Mouse (Mus musculus) layer of hippocampus, adult 2 months (tissue): Measurements from ENCODE around the gene Gna12. TPM values are rescaled to one million over a fixed set of nuclear protein-coding genes. Genes with fewer than 3 reads are reported as not detected.

Source experiments
- DNase-seq, 2 experiments: peaks; one replicate each; pipeline ENCODE4 v3.0.0; 2022; ENCODE audit warnings: low spot score in 2 of 2
- H3K27ac ChIP-seq: fragments of 200-600 bp; 2 replicates; pipeline ENCODE4 v1.8.1; 2022
- H3K4me3 ChIP-seq: fragments of 200-600 bp; 2 replicates; pipeline ENCODE4 v1.8.1; 2022; ENCODE audit warnings: mild to moderate bottlenecking
- CTCF ChIP-seq: fragments of 200-600 bp; conservative IDR thresholded peaks from 2 replicates; pipeline ENCODE4 v1.8.1; 2022; ENCODE audit warnings: antibody characterized with exemption, mild to moderate bottlenecking, moderate library complexity
- total RNA-seq, 2 experiments: library from RNA; stranded (reverse); gene quantifications; 2 replicates each; pipeline ENCODE4 v1.2.3; 2021

The Gna12 gene
- total RNA-seq, 2 experiments from 2014 or later: 78.3 to 80.5 TPM

- Histone ChIP-seq H3K27ac (no peak overlapping the region), H3K4me3 (no peak overlapping the region)
- DNase-seq: no peak
- no peak for TF ChIP-seq CTCF
Observed at GRCm38 (mm10) chr5:140853723-140854122, 23.5 kb upstream of the Gna12 start.

- no peak for DNase-seq
- Histone ChIP-seq H3K27ac (no peak overlapping the region), H3K4me3 (no peak overlapping the region)
- TF ChIP-seq CTCF: no peak
Observed at GRCm38 (mm10) chr5:140852435-140852996, 22.3 kb upstream of the Gna12 start.

- no peak overlapping the region for H3K4me3 ChIP-seq
- peak in 1 of 2 experiments; percentile 49 for DNase-seq
- peak; percentile 95 for TF ChIP-seq CTCF
- H3K27ac ChIP-seq: no peak overlapping the region
Observed at GRCm38 (mm10) chr5:140847300-140847729, 17.1 kb upstream of the Gna12 start.

- no peak for TF ChIP-seq CTCF
- no peak for DNase-seq
- Histone ChIP-seq H3K27ac (no peak overlapping the region), H3K4me3 (no peak overlapping the region)
Observed at GRCm38 (mm10) chr5:140841942-140842341, 11.7 kb upstream of the Gna12 start.

- TF ChIP-seq CTCF: no peak
- DNase-seq: no peak
- Histone ChIP-seq H3K27ac (no peak overlapping the region), H3K4me3 (no peak overlapping the region)
Observed at GRCm38 (mm10) chr5:140831064-140831431, 817 bp upstream of the Gna12 start.

GRCm38 (mm10) chr5:140829911-140830294 is 328 bp downstream of the Gna12 start:
- Histone ChIP-seq H3K4me3 (peak overlapping the region; percentile 90), H3K27ac (peak overlapping the region; percentile 84)
- DNase-seq: no peak
- TF ChIP-seq CTCF: no peak

- DNase-seq: no peak
- peak overlapping the region; percentile 90 for H3K4me3 ChIP-seq
- H3K27ac ChIP-seq: peak overlapping the region; percentile 84
- peak; percentile 37 for TF ChIP-seq CTCF
Observed at GRCm38 (mm10) chr5:140829081-140829910, 935 bp downstream of the Gna12 start.

- Histone ChIP-seq H3K4me3 (peak overlapping the region; percentile 90), H3K27ac (peak overlapping the region; percentile 84)
- DNase-seq: no peak
- TF ChIP-seq CTCF: no peak
Observed at GRCm38 (mm10) chr5:140828363-140828762, 1.9 kb downstream of the Gna12 start.

- peak overlapping the region; percentile 90 for H3K4me3 ChIP-seq
- no peak for DNase-seq
- TF ChIP-seq CTCF: no peak
- H3K27ac ChIP-seq: peak overlapping the region; percentile 84
Observed at GRCm38 (mm10) chr5:140827896-140828295, 2.3 kb downstream of the Gna12 start.

- Histone ChIP-seq H3K27ac (peak overlapping the region; percentile 84), H3K4me3 (peak overlapping the region; percentile 90)
- TF ChIP-seq CTCF: no peak
- DNase-seq: no peak
Observed at GRCm38 (mm10) chr5:140827413-140827812, 2.8 kb downstream of the Gna12 start.

- TF ChIP-seq CTCF: no peak
- Histone ChIP-seq H3K4me3 (peak overlapping the region; percentile 90), H3K27ac (peak overlapping the region; percentile 84)
- DNase-seq: no peak
Observed at GRCm38 (mm10) chr5:140826796-140827195, 3.4 kb downstream of the Gna12 start.

- DNase-seq: no peak
- TF ChIP-seq CTCF: no peak
- H3K4me3 ChIP-seq: no peak overlapping the region
Observed at GRCm38 (mm10) chr5:140826118-140826517, 4.1 kb downstream of the Gna12 start.

GRCm38 (mm10) chr5:140824126-140824525 is 6.1 kb downstream of the Gna12 start:
- Histone ChIP-seq H3K27ac (peak overlapping the region; percentile 84), H3K4me3 (no peak overlapping the region)
- DNase-seq: peak; percentile 56 to 77
- no peak for TF ChIP-seq CTCF

More at GRCm38 (mm10) chr5:140826118-140826517, 4.1 kb downstream of the Gna12 start:
- peak overlapping the region; percentile 84 for H3K27ac ChIP-seq

GRCm38 (mm10) chr5:140823386-140823785 is 6.8 kb downstream of the Gna12 start:
- peak overlapping the region; percentile 84 for H3K27ac ChIP-seq
- no peak for TF ChIP-seq CTCF
- DNase-seq: no peak
- H3K4me3 ChIP-seq: no peak overlapping the region
